Mouse (Mus musculus) MEL (cell line): Measurements from ENCODE around the gene Synpr. TPM values are rescaled to one million over a fixed set of nuclear protein-coding genes. Genes with fewer than 3 reads are reported as not detected.

ENCODE experiments used
- DNase-seq: peaks from one replicate; pipeline ENCODE4 v3.0.0; 2011; ENCODE audit warnings: low read depth, low spot score
- H3K27ac ChIP-seq: 2 replicates; pipeline ENCODE4 v1.5.1; 2012; ENCODE audit warnings: low read depth, mild to moderate bottlenecking, control low read depth, low read length, moderate library complexity; ENCODE audit not compliant: control insufficient read depth
- H3K27me3 ChIP-seq, 2 experiments: fragments of 150-350 bp in 1 of 2; sonication (generic) in 1 of 2; 2 replicates each; pipeline ENCODE4 v1.6.1; 2012; ENCODE audit warnings: low read length in 2 of 2, mild to moderate bottlenecking in 2 of 2, improper control_type of control experiment in 1 of 2, moderate library complexity in 1 of 2; ENCODE audit not compliant: insufficient read depth in 2 of 2, control insufficient read depth in 1 of 2
- H3K36me3 ChIP-seq, 2 experiments: 2 replicates each; pipeline ENCODE4 v1.6.1; 2012 to 2014; ENCODE audit warnings: low read length in 2 of 2, improper control_type of control experiment in 1 of 2, inconsistent platforms in 1 of 2, mild to moderate bottlenecking in 1 of 2; ENCODE audit not compliant: insufficient read depth in 2 of 2, control insufficient read depth in 1 of 2
- H3K4me1 ChIP-seq, 2 experiments: fragments of 150-350 bp in 1 of 2; sonication (generic) in 1 of 2; 2 replicates each; pipeline ENCODE4 v1.6.1; 2012; ENCODE audit warnings: low read length in 2 of 2, improper control_type of control experiment in 1 of 2, mild to moderate bottlenecking in 1 of 2; ENCODE audit not compliant: insufficient read depth in 2 of 2, control insufficient read depth in 1 of 2
- H3K4me3 ChIP-seq, 2 experiments: fragments of 150-350 bp in 1 of 2; sonication (generic) in 1 of 2; 2 replicates each; pipeline ENCODE4 v1.5.1; 2012; ENCODE audit warnings: low read depth in 2 of 2, low read length in 2 of 2, mild to moderate bottlenecking in 2 of 2, moderate library complexity in 2 of 2, control low read depth in 1 of 2, improper control_type of control experiment in 1 of 2; ENCODE audit not compliant: control insufficient read depth in 1 of 2, insufficient read depth in 1 of 2
- H3K79me2 ChIP-seq: 2 replicates; pipeline ENCODE4 v1.6.1; 2012; ENCODE audit warnings: mild to moderate bottlenecking, low read length, moderate library complexity; ENCODE audit not compliant: control insufficient read depth, poor library complexity, insufficient read depth
- H3K9ac ChIP-seq: 2 replicates; pipeline ENCODE4 v1.6.1; 2012; ENCODE audit warnings: low read depth, mild to moderate bottlenecking, control low read depth, low read length, moderate library complexity; ENCODE audit not compliant: control insufficient read depth, poor library complexity, severe bottlenecking
- H3K9me3 ChIP-seq: fragments of 150-350 bp; sonication (generic); replicated peaks from 2 replicates; pipeline ENCODE4 v1.6.1; 2012; ENCODE audit warnings: mild to moderate bottlenecking, low read length, improper control_type of control experiment, moderate library complexity; ENCODE audit not compliant: insufficient read depth
- CHD1 ChIP-seq: IDR thresholded peaks from 2 replicates; pipeline ENCODE4 v1.6.1; 2012; ENCODE audit warnings: low read depth, mild to moderate bottlenecking, inconsistent platforms, low read length, improper control_type of control experiment
- CHD2 ChIP-seq: IDR thresholded peaks from 2 replicates; pipeline ENCODE4 v1.6.1; 2011; ENCODE audit warnings: low read length, improper control_type of control experiment
- CTCF ChIP-seq, 3 experiments: IDR thresholded peaks in 2 of 3; conservative IDR thresholded peaks in 1 of 3; 2 replicates each; pipeline ENCODE4 v1.5.1; 2011 to 2012; ENCODE audit warnings: low read length in 3 of 3, low read depth in 2 of 3, mild to moderate bottlenecking in 2 of 3, improper control_type of control experiment in 1 of 3, inconsistent platforms in 1 of 3, mixed read lengths in 1 of 3, moderate library complexity in 1 of 3; ENCODE audit not compliant: control insufficient read depth in 1 of 3, insufficient read depth in 1 of 3, poor library complexity in 1 of 3, severe bottlenecking in 1 of 3
- ELF1 ChIP-seq: IDR thresholded peaks from 2 replicates; pipeline ENCODE4 v1.6.1; 2014; ENCODE audit warnings: low read depth, mild to moderate bottlenecking, inconsistent platforms, low read length, improper control_type of control experiment, moderate library complexity
- ETS1 ChIP-seq: IDR thresholded peaks from 2 replicates; pipeline ENCODE4 v1.6.1; 2012; ENCODE audit warnings: low read depth, mild to moderate bottlenecking, inconsistent platforms, low read length, improper control_type of control experiment, moderate library complexity
- GATA1 ChIP-seq: IDR thresholded peaks from 2 replicates; pipeline ENCODE4 v1.6.1; 2011; ENCODE audit warnings: low read depth, low read length, improper control_type of control experiment
- JUND ChIP-seq: IDR thresholded peaks from 2 replicates; pipeline ENCODE4 v1.6.1; 2011; ENCODE audit warnings: low read depth, mild to moderate bottlenecking, improper control_type of control experiment, low read length
- KAT2A ChIP-seq: conservative IDR thresholded peaks from 2 replicates; pipeline ENCODE4 v1.6.1; 2012; ENCODE audit warnings: low read depth, low read length, improper control_type of control experiment, inconsistent platforms
- MAFK ChIP-seq: IDR thresholded peaks from 2 replicates; pipeline ENCODE4 v1.6.1; 2011; ENCODE audit warnings: low read depth, mild to moderate bottlenecking, low read length, improper control_type of control experiment, borderline replicate concordance
- MYC ChIP-seq: IDR thresholded peaks from 2 replicates; pipeline ENCODE4 v1.6.1; 2011; ENCODE audit warnings: low read depth, mild to moderate bottlenecking, low read length, improper control_type of control experiment, moderate library complexity
- POLR2AphosphoS2 ChIP-seq: IDR thresholded peaks from 2 replicates; pipeline ENCODE4 v1.6.1; 2011; ENCODE audit warnings: low read length, improper control_type of control experiment
- RAD21 ChIP-seq: IDR thresholded peaks from 2 replicates; pipeline ENCODE4 v1.6.1; 2011; ENCODE audit warnings: mild to moderate bottlenecking, low read depth, low read length, improper control_type of control experiment
- SMC3 ChIP-seq: IDR thresholded peaks from 2 replicates; pipeline ENCODE4 v1.6.1; 2011; ENCODE audit warnings: low read depth, low read length, improper control_type of control experiment
- TAL1 ChIP-seq: IDR thresholded peaks from 2 replicates; pipeline ENCODE4 v1.6.1; 2012; ENCODE audit warnings: mild to moderate bottlenecking, inconsistent platforms, low read length, moderate library complexity, mixed read lengths
- TCF12 ChIP-seq: IDR thresholded peaks from 2 replicates; pipeline ENCODE4 v1.6.1; 2014; ENCODE audit warnings: low read depth, mild to moderate bottlenecking, inconsistent platforms, low read length, improper control_type of control experiment, moderate library complexity
- UBTF ChIP-seq: IDR thresholded peaks from 2 replicates; pipeline ENCODE4 v1.6.1; 2012; ENCODE audit warnings: low read depth, mild to moderate bottlenecking, inconsistent platforms, low read length, improper control_type of control experiment, moderate library complexity, borderline replicate concordance; ENCODE audit not compliant: insufficient read depth
- USF2 ChIP-seq, 2 experiments: IDR thresholded peaks; 2 replicates each; pipeline ENCODE4 v1.6.1; 2011 to 2012; ENCODE audit warnings: improper control_type of control experiment in 2 of 2, low read length in 2 of 2, borderline replicate concordance in 1 of 2, inconsistent platforms in 1 of 2, low read depth in 1 of 2, mild to moderate bottlenecking in 1 of 2; ENCODE audit not compliant: insufficient read depth in 1 of 2
- ZC3H11A ChIP-seq: IDR thresholded peaks from 2 replicates; pipeline ENCODE4 v1.6.1; 2012; ENCODE audit warnings: low read depth, mild to moderate bottlenecking, inconsistent platforms, low read length, improper control_type of control experiment
- ZKSCAN1 ChIP-seq: IDR thresholded peaks from 2 replicates; pipeline ENCODE4 v1.6.1; 2012; ENCODE audit warnings: low read depth, mild to moderate bottlenecking, inconsistent platforms, low read length, improper control_type of control experiment, moderate library complexity
- ZNF384 ChIP-seq: IDR thresholded peaks from 2 replicates; pipeline ENCODE4 v1.6.1; 2012; ENCODE audit warnings: low read depth, mild to moderate bottlenecking, inconsistent platforms, low read length, improper control_type of control experiment
- polyA plus RNA-seq, 2 experiments: library from polyadenylated mRNA; stranded (reverse) in 1 of 2; unstranded in 1 of 2; fragments of >175 nt in 1 of 2; fragments of >200 nt in 1 of 2; gene quantifications; 2 replicates each; pipeline versions ENCODE4 v1.2.1 to v1.2.4; 2012; ENCODE audit warnings: low replicate concordance in 2 of 2, low read depth in 1 of 2; ENCODE audit not compliant: insufficient read length in 2 of 2, insufficient read depth in 1 of 2, missing spikeins in 1 of 2
- total RNA-seq: library from RNA; depleted of rRNA; stranded (reverse); fragments of 300-350 nt; gene quantifications from 2 replicates; pipeline ENCODE4 v1.2.3, GENCODE M21; 2012

Synpr gene
- total and polyA plus RNA-seq, 3 experiments: not detected

GRCm38 (mm10) chr14:13567250-13567649 lies 282.7 kb downstream of the Synpr start:
- Histone ChIP-seq H3K9me3 (no peaks in the 10 kb centered on the region), H3K79me2 (no peaks in the 10 kb centered on the region), H3K36me3 (no peaks in the 10 kb centered on the region), H3K9ac (no peak overlapping the region), H3K4me3 (no peak overlapping the region), H3K4me1 (no peaks in the 10 kb centered on the region), H3K27ac (no peak overlapping the region), H3K27me3 (no peaks in the 10 kb centered on the region)
- DNase-seq: peak; percentile 21
- TF ChIP-seq ZKSCAN1 (no peak), MAFK (no peak), ETS1 (0 out of 2 replicates have a peak, but pooled peaks have one; percentile 33), GATA1 (no peak)

GRCm38 (mm10) chr14:13567996-13568395 lies 283.4 kb downstream of the Synpr start:
- H3K36me3 ChIP-seq: no peaks in the 10 kb centered on the region
- no peaks in the 10 kb centered on the region for H3K4me1 ChIP-seq
- H3K9me3 ChIP-seq: no peaks in the 10 kb centered on the region
- H3K27ac ChIP-seq: no peak overlapping the region
- no peaks in the 10 kb centered on the region for H3K27me3 ChIP-seq
- no peak overlapping the region for H3K9ac ChIP-seq
- no peak overlapping the region for H3K4me3 ChIP-seq
- no peak for DNase-seq
- H3K79me2 ChIP-seq: no peaks in the 10 kb centered on the region
- no peak for TF ChIP-seq ETS1
- no peak for TF ChIP-seq KAT2A
- no peak for TF ChIP-seq TAL1
- TF ChIP-seq CHD1: no peak
- TF ChIP-seq UBTF: no peak
- TF ChIP-seq CTCF (IDR thresholded peaks at IDR 0.05 in 2 of 3, conservative IDR thresholded peaks at IDR 0.05 in 1 of 3; ENCODE audit: control insufficient read depth in 1 of 3, insufficient read depth in 1 of 3, low read depth in 2 of 3, low read length in 3 of 3, poor library complexity in 1 of 3, severe bottlenecking in 1 of 3): no peak
- no peak for TF ChIP-seq CHD2
- TF ChIP-seq ZNF384: no peak
- TF ChIP-seq ZKSCAN1: no peak
- TF ChIP-seq TCF12: no peak
- TF ChIP-seq RAD21: no peak
- no peak for TF ChIP-seq MYC
- no peak for TF ChIP-seq SMC3
- TF ChIP-seq ELF1: no peak
- TF ChIP-seq, all 39 proteins: peak for 0

GRCm38 (mm10) chr14:13571941-13572340 lies 287.4 kb downstream of the Synpr start:
- DNase-seq: no peak
- Histone ChIP-seq H3K27ac (no peak overlapping the region), H3K36me3 (no peaks in the 10 kb centered on the region), H3K27me3 (no peaks in the 10 kb centered on the region), H3K79me2 (no peaks in the 10 kb centered on the region), H3K9ac (no peak overlapping the region)
- no peak for TF ChIP-seq ZNF384
- TF ChIP-seq POLR2AphosphoS2: no peak
- TF ChIP-seq JUND: no peak
- TF ChIP-seq USF2 (IDR thresholded peaks at IDR 0.05; ENCODE audit: borderline replicate concordance in 1 of 2, insufficient read depth in 1 of 2, low read depth in 1 of 2, low read length in 2 of 2): no peak
- TF ChIP-seq ZC3H11A: no peak
- TF ChIP-seq, all 39 proteins: peak for 0
- H3K9me3 ChIP-seq: no peaks in the 10 kb centered on the region
- H3K4me1 ChIP-seq: no peaks in the 10 kb centered on the region
- H3K4me3 ChIP-seq: no peak overlapping the region
